Mouse (Mus musculus) olfactory bulb, adult 2 months (tissue): ENCODE results near the gene Riok1. TPM values are rescaled to one million over a fixed set of nuclear protein-coding genes. Genes with fewer than 3 reads are reported as not detected.

Experiments
- H3K27ac ChIP-seq: fragments of 200-500 bp; 2 replicates; pipeline ENCODE4 v1.5.1; 2012; ENCODE audit warnings: low read depth, low read length; ENCODE audit not compliant: insufficient read depth
- H3K4me1 ChIP-seq: fragments of 200-500 bp; 2 replicates; pipeline ENCODE4 v1.6.1; 2012; ENCODE audit warnings: low read length; ENCODE audit not compliant: control insufficient read depth, insufficient read depth
- H3K4me3 ChIP-seq: fragments of 200-500 bp; 2 replicates; pipeline ENCODE4 v1.5.1; 2012; ENCODE audit warnings: mild to moderate bottlenecking, low read depth, low read length, moderate library complexity; ENCODE audit not compliant: insufficient read depth
- CTCF ChIP-seq: fragments of 200-500 bp; IDR thresholded peaks from 2 replicates; pipeline ENCODE4 v1.5.1; 2012; ENCODE audit warnings: low read depth, mild to moderate bottlenecking, low read length, moderate library complexity; ENCODE audit not compliant: insufficient read depth
- POLR2A ChIP-seq: fragments of 200-500 bp; IDR thresholded peaks from 2 replicates; pipeline ENCODE4 v1.6.1; 2012; ENCODE audit warnings: mild to moderate bottlenecking, low read depth, low read length, moderate library complexity; ENCODE audit not compliant: insufficient read depth
- WGBS: fragments of 180-500 bp; shearing (Covaris S2); methylation state at CpG from one replicate; pipeline ENCODE4 v1.1.7; 2018; 5-methylcytosine and 5-hydroxymethylcytosine counted together
- polyA plus RNA-seq: library from polyadenylated mRNA; stranded (reverse); fragments of >200 nt; gene quantifications from 2 replicates; pipeline ENCODE4 v1.2.4, GENCODE M21; 2012; ENCODE audit warnings: low replicate concordance; ENCODE audit not compliant: missing spikeins, insufficient read depth, insufficient read length

Gene Riok1
- polyA plus RNA-seq, 1 experiment: not detected

GRCm38 (mm10) chr13:38080014-38080413 is 43.2 kb downstream of the Riok1 start:
- TF ChIP-seq CTCF (no peak), POLR2A (no peak)
- Histone ChIP-seq H3K4me3 (no peak overlapping the region), H3K27ac (no peak overlapping the region), H3K4me1 (no peaks in the 10 kb centered on the region)
- WGBS: 62% methylated on average over 9 of the region's 9 CpGs

- H3K4me3 ChIP-seq: no peak overlapping the region
- H3K27ac ChIP-seq: no peak overlapping the region
- no peaks in the 10 kb centered on the region for H3K4me1 ChIP-seq
- 86% methylated on average over 14 of the region's 14 CpGs for WGBS
- no peak for TF ChIP-seq CTCF
- TF ChIP-seq POLR2A: no peak
Measured at GRCm38 (mm10) chr13:38080725-38081124, 43.9 kb downstream of the Riok1 start.

GRCm38 (mm10) chr13:38081161-38081560 is 44.4 kb downstream of the Riok1 start:
- Histone ChIP-seq H3K27ac (no peak overlapping the region), H3K4me1 (no peaks in the 10 kb centered on the region), H3K4me3 (no peak overlapping the region)
- TF ChIP-seq CTCF (no peak), POLR2A (no peak)
- 81% methylated on average over 7 of the region's 7 CpGs for WGBS

GRCm38 (mm10) chr13:38086711-38087110 is 49.9 kb downstream of the Riok1 start:
- Histone ChIP-seq H3K4me1 (no peaks in the 10 kb centered on the region), H3K4me3 (no peak overlapping the region), H3K27ac (no peak overlapping the region)
- TF ChIP-seq CTCF: no peak
- no peak for TF ChIP-seq POLR2A
- WGBS: 72% methylated on average over 3 of the region's 3 CpGs

- 88% methylated on average over 3 of the region's 3 CpGs for WGBS
- H3K4me3 ChIP-seq: no peak overlapping the region
- H3K4me1 ChIP-seq: no peaks in the 10 kb centered on the region
- no peak overlapping the region for H3K27ac ChIP-seq
- TF ChIP-seq POLR2A (no peak), CTCF (no peak)
Measured at GRCm38 (mm10) chr13:38088008-38088407, 51.2 kb downstream of the Riok1 start.

- Histone ChIP-seq H3K27ac (no peak overlapping the region), H3K4me1 (no peaks in the 10 kb centered on the region), H3K4me3 (no peak overlapping the region)
- TF ChIP-seq CTCF: no peak
- TF ChIP-seq POLR2A: no peak
- 87% methylated on average over 6 of the region's 6 CpGs for WGBS
Measured at GRCm38 (mm10) chr13:38089449-38089848, 52.7 kb downstream of the Riok1 start.

- Histone ChIP-seq H3K27ac (no peak overlapping the region), H3K4me3 (no peak overlapping the region), H3K4me1 (no peaks in the 10 kb centered on the region)
- 74% methylated on average over 4 of the region's 4 CpGs for WGBS
- TF ChIP-seq POLR2A: no peak
- no peak for TF ChIP-seq CTCF
Measured at GRCm38 (mm10) chr13:38089871-38090270, 53.1 kb downstream of the Riok1 start.

GRCm38 (mm10) chr13:38096207-38096606 is 59.4 kb downstream of the Riok1 start:
- Histone ChIP-seq H3K4me3 (no peak overlapping the region), H3K27ac (no peak overlapping the region), H3K4me1 (no peaks in the 10 kb centered on the region)
- WGBS: 83% methylated on average over 4 of the region's 4 CpGs
- TF ChIP-seq POLR2A (no peak), CTCF (no peak)

- H3K27ac ChIP-seq: no peak overlapping the region
- 0 out of 2 replicates have a peak, but pooled peaks cover 3% of the 10 kb centered on the region for H3K4me1 ChIP-seq
- no peak overlapping the region for H3K4me3 ChIP-seq
- TF ChIP-seq POLR2A (no peak), CTCF (no peak)
- 55% methylated on average over 4 of the region's 4 CpGs for WGBS
Measured at GRCm38 (mm10) chr13:38103406-38103805, 66.6 kb downstream of the Riok1 start.

GRCm38 (mm10) chr13:38104501-38104900 is 67.7 kb downstream of the Riok1 start:
- no peak overlapping the region for H3K4me3 ChIP-seq
- WGBS: 91% methylated on average over 10 of the region's 10 CpGs

More at GRCm38 (mm10) chr13:38104501-38104900, 67.7 kb downstream of the Riok1 start:
- Histone ChIP-seq H3K4me1 (0 out of 2 replicates have a peak, but pooled peaks cover 3% of the 10 kb centered on the region), H3K27ac (no peak overlapping the region)
- TF ChIP-seq CTCF (no peak), POLR2A (no peak)
